Mouse (Mus musculus): ENCODE results near the gene Bmp6. TPM values are rescaled to one million over a fixed set of nuclear protein-coding genes. Genes with fewer than 3 reads are reported as not detected.

Gene Bmp6
- polyA plus RNA-seq, 1 experiment: 6.4 TPM

GRCm38 (mm10) chr13:38386035-38386559 is 41.2 kb downstream of the Bmp6 start:
- 64% methylated on average over 3 of the region's 3 CpGs for WGBS
- no peaks in the 10 kb centered on the region for H3K4me1 ChIP-seq (ENCODE audit: control insufficient read depth, insufficient read depth, low read length)
- no peaks in the 10 kb centered on the region for H3K27me3 ChIP-seq (ENCODE audit: control insufficient read depth, insufficient read depth, low read length)
- H3K27ac ChIP-seq (ENCODE audit: insufficient read depth, low read length): no peak overlapping the region
- no peak for TF ChIP-seq CTCF (IDR thresholded peaks at IDR 0.05; ENCODE audit: borderline replicate concordance, insufficient read depth, low read depth, low read length)
- no peak for TF ChIP-seq POLR2A (IDR thresholded peaks at IDR 0.05; ENCODE audit: borderline replicate concordance, insufficient read depth, low read length)
- no peak overlapping the region for H3K4me3 ChIP-seq (replicated peaks; ENCODE audit: insufficient read depth, low read depth, low read length)
- peak in 1 of 2 experiments; percentile 17 for DNase-seq

- Histone ChIP-seq H3K4me3 (replicated peaks; ENCODE audit: insufficient read depth, low read depth, low read length) (no peak overlapping the region), H3K27me3 (ENCODE audit: control insufficient read depth, insufficient read depth, low read length) (no peaks in the 10 kb centered on the region), H3K27ac (ENCODE audit: insufficient read depth, low read length) (no peak overlapping the region), H3K4me1 (ENCODE audit: control insufficient read depth, insufficient read depth, low read length) (no peaks in the 10 kb centered on the region)
- no peak for DNase-seq
- TF ChIP-seq POLR2A (IDR thresholded peaks at IDR 0.05; ENCODE audit: borderline replicate concordance, insufficient read depth, low read length) (no peak), CTCF (IDR thresholded peaks at IDR 0.05; ENCODE audit: borderline replicate concordance, insufficient read depth, low read depth, low read length) (no peak)
- 94% methylated on average over 4 of the region's 4 CpGs for WGBS
Observed at GRCm38 (mm10) chr13:38387453-38388040, 42.6 kb downstream of the Bmp6 start.

GRCm38 (mm10) chr13:38393444-38393843 is 48.5 kb downstream of the Bmp6 start:
- no peak for TF ChIP-seq POLR2A (IDR thresholded peaks at IDR 0.05; ENCODE audit: borderline replicate concordance, insufficient read depth, low read length)
- TF ChIP-seq CTCF (IDR thresholded peaks at IDR 0.05; ENCODE audit: borderline replicate concordance, insufficient read depth, low read depth, low read length): no peak

GRCm38 (mm10) chr13:38395026-38395425 is 50.1 kb downstream of the Bmp6 start:
- WGBS: 96% methylated on average over 4 of the region's 4 CpGs
- TF ChIP-seq POLR2A (IDR thresholded peaks at IDR 0.05; ENCODE audit: borderline replicate concordance, insufficient read depth, low read length): no peak
- no peak for TF ChIP-seq CTCF (IDR thresholded peaks at IDR 0.05; ENCODE audit: borderline replicate concordance, insufficient read depth, low read depth, low read length)

More at GRCm38 (mm10) chr13:38393444-38393843, 48.5 kb downstream of the Bmp6 start:
- Histone ChIP-seq H3K27ac (ENCODE audit: insufficient read depth, low read length) (no peak overlapping the region), H3K27me3 (ENCODE audit: control insufficient read depth, insufficient read depth, low read length) (no peaks in the 10 kb centered on the region), H3K4me3 (replicated peaks; ENCODE audit: insufficient read depth, low read depth, low read length) (no peak overlapping the region), H3K4me1 (ENCODE audit: control insufficient read depth, insufficient read depth, low read length) (no peaks in the 10 kb centered on the region)
- 89% methylated on average over 5 of the region's 5 CpGs for WGBS
- DNase-seq: no peak

GRCm38 (mm10) chr13:38397007-38397545 is 52.2 kb downstream of the Bmp6 start:
- 90% methylated on average over 7 of the region's 7 CpGs for WGBS

More at GRCm38 (mm10) chr13:38395026-38395425, 50.1 kb downstream of the Bmp6 start:
- Histone ChIP-seq H3K4me3 (replicated peaks; ENCODE audit: insufficient read depth, low read depth, low read length) (no peak overlapping the region), H3K4me1 (ENCODE audit: control insufficient read depth, insufficient read depth, low read length) (no peaks in the 10 kb centered on the region), H3K27me3 (ENCODE audit: control insufficient read depth, insufficient read depth, low read length) (no peaks in the 10 kb centered on the region), H3K27ac (ENCODE audit: insufficient read depth, low read length) (no peak overlapping the region)
- no peak for DNase-seq

GRCm38 (mm10) chr13:38398658-38399057 is 53.8 kb downstream of the Bmp6 start:
- no peak overlapping the region for H3K4me3 ChIP-seq (replicated peaks; ENCODE audit: insufficient read depth, low read depth, low read length)
- TF ChIP-seq CTCF (IDR thresholded peaks at IDR 0.05; ENCODE audit: borderline replicate concordance, insufficient read depth, low read depth, low read length): no peak
- no peak for TF ChIP-seq POLR2A (IDR thresholded peaks at IDR 0.05; ENCODE audit: borderline replicate concordance, insufficient read depth, low read length)
- H3K4me1 ChIP-seq (ENCODE audit: control insufficient read depth, insufficient read depth, low read length): no peaks in the 10 kb centered on the region
- H3K27ac ChIP-seq (ENCODE audit: insufficient read depth, low read length): no peak overlapping the region
- no peaks in the 10 kb centered on the region for H3K27me3 ChIP-seq (ENCODE audit: control insufficient read depth, insufficient read depth, low read length)
- 66% methylated on average over 6 of the region's 6 CpGs for WGBS
- DNase-seq: no peak

More at GRCm38 (mm10) chr13:38397007-38397545, 52.2 kb downstream of the Bmp6 start:
- no peaks in the 10 kb centered on the region for H3K4me1 ChIP-seq (ENCODE audit: control insufficient read depth, insufficient read depth, low read length)
- H3K4me3 ChIP-seq (replicated peaks; ENCODE audit: insufficient read depth, low read depth, low read length): no peak overlapping the region
- no peak overlapping the region for H3K27ac ChIP-seq (ENCODE audit: insufficient read depth, low read length)
- DNase-seq: no peak
- no peaks in the 10 kb centered on the region for H3K27me3 ChIP-seq (ENCODE audit: control insufficient read depth, insufficient read depth, low read length)
- TF ChIP-seq CTCF (IDR thresholded peaks at IDR 0.05; ENCODE audit: borderline replicate concordance, insufficient read depth, low read depth, low read length): no peak
- TF ChIP-seq POLR2A (IDR thresholded peaks at IDR 0.05; ENCODE audit: borderline replicate concordance, insufficient read depth, low read length): no peak

- DNase-seq: no peak
- 64% methylated on average over 8 of the region's 8 CpGs for WGBS
Observed at GRCm38 (mm10) chr13:38400662-38401061, 55.8 kb downstream of the Bmp6 start.

More at GRCm38 (mm10) chr13:38400662-38401061, 55.8 kb downstream of the Bmp6 start:
- Histone ChIP-seq H3K4me3 (replicated peaks; ENCODE audit: insufficient read depth, low read depth, low read length) (no peak overlapping the region), H3K27me3 (ENCODE audit: control insufficient read depth, insufficient read depth, low read length) (no peaks in the 10 kb centered on the region), H3K4me1 (ENCODE audit: control insufficient read depth, insufficient read depth, low read length) (no peaks in the 10 kb centered on the region), H3K27ac (ENCODE audit: insufficient read depth, low read length) (no peak overlapping the region)
- TF ChIP-seq POLR2A (IDR thresholded peaks at IDR 0.05; ENCODE audit: borderline replicate concordance, insufficient read depth, low read length): no peak
- TF ChIP-seq CTCF (IDR thresholded peaks at IDR 0.05; ENCODE audit: borderline replicate concordance, insufficient read depth, low read depth, low read length): no peak

Measured in cerebellum, adult 2 months (tissue).